Mouse (Mus musculus) intestine, postnatal 0 days (tissue): Measurements from ENCODE around the gene Sec31b. TPM values are rescaled to one million over a fixed set of nuclear protein-coding genes. Genes with fewer than 3 reads are reported as not detected.

Experiments used
- ATAC-seq: fragments of 200-750 bp; cut with Nextera tagmentation; 2 replicates; pipeline ENCODE4 v1.8.0; 2017; ENCODE audit warnings: mild to moderate bottlenecking, moderate TSS enrichment, moderate library complexity
- H3K27ac ChIP-seq: fragments of 300-500 bp; sonication (generic); 2 replicates; pipeline ENCODE4 v1.5.1; 2014; ENCODE audit warnings: mild to moderate bottlenecking, low read depth, low read length, moderate library complexity
- H3K27me3 ChIP-seq: fragments of 300-500 bp; sonication (generic); replicated peaks from 2 replicates; pipeline ENCODE4 v1.6.1; 2014; ENCODE audit warnings: low read length, mixed read lengths; ENCODE audit not compliant: control insufficient read depth, insufficient read depth
- H3K36me3 ChIP-seq: fragments of 300-500 bp; sonication (generic); 2 replicates; pipeline ENCODE4 v1.6.1; 2014; ENCODE audit warnings: mild to moderate bottlenecking, moderate library complexity; ENCODE audit not compliant: control insufficient read depth, insufficient read depth
- H3K4me1 ChIP-seq: fragments of 300-500 bp; sonication (generic); replicated peaks from 2 replicates; pipeline ENCODE4 v1.6.1; 2014; ENCODE audit warnings: antibody characterized with exemption, low read length, mixed read lengths; ENCODE audit not compliant: control insufficient read depth, insufficient read depth
- H3K4me2 ChIP-seq: fragments of 300-500 bp; sonication (generic); replicated peaks from 2 replicates; pipeline ENCODE4 v1.6.1; 2014; ENCODE audit warnings: low read depth, mild to moderate bottlenecking, moderate library complexity
- H3K4me3 ChIP-seq: fragments of 300-500 bp; sonication (generic); 2 replicates; pipeline ENCODE4 v1.5.1; 2014; ENCODE audit warnings: low read depth, low read length
- H3K9ac ChIP-seq: fragments of 300-500 bp; sonication (generic); 2 replicates; pipeline ENCODE4 v1.6.1; 2014; ENCODE audit warnings: mild to moderate bottlenecking, low read depth, low read length
- H3K9me3 ChIP-seq: fragments of 300-500 bp; sonication (generic); 2 replicates; pipeline ENCODE4 v1.6.1; 2016; ENCODE audit warnings: mixed run types; ENCODE audit not compliant: control insufficient read depth
- CTCF ChIP-seq: sonication (generic); IDR thresholded peaks from 2 replicates; pipeline ENCODE4 v1.5.1; 2016; ENCODE audit warnings: low read depth, mild to moderate bottlenecking, control low read depth, antibody characterized with exemption, moderate library complexity
- WGBS: fragments of 180-500 bp; shearing (Covaris S2); extraction: QIAGEN DNeasy Blood & Tissue Kit; methylation state at CpG from one replicate; pipeline ENCODE4 v1.1.7; 2014; 5-methylcytosine and 5-hydroxymethylcytosine counted together
- polyA plus RNA-seq: library from polyadenylated mRNA; unstranded; fragments of >200 nt; fragmentation: Nextera tagmentation; extraction: Ambion mirVana; gene quantifications from 2 replicates; pipeline ENCODE4 v1.2.1, GENCODE M21; 2015

Gene Sec31b
- polyA plus RNA-seq, 1 experiment from 2014 or later, result 0.12 TPM

DNA sequence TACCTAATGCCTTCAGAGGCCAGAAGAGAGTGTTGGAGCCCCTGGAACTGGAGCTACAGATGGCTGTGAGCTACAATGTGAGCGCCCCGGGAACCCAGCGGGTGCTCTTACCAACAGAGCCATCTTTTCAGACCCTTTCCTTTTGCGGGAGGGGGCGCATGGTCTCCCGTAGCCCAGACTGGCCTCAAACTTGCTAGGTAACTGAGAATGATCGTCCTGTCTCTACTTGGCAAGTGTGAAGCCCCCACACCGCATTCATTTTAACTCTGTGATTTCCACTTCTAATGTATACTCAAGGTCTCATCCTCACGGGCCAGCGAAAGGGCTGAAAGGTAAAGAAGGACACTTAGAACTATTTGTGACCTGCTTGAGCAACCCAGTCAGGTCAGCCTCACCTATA is 1.3 kb downstream of the Sec31b start:
- H3K4me1 ChIP-seq, result peaks cover 7% of the 10 kb centered on the region; the same call in 1 of the 2 replicates
- no peak for TF ChIP-seq CTCF
- H3K36me3 ChIP-seq, result peaks cover 14% of the 10 kb centered on the region
- no peak overlapping the region for H3K9ac ChIP-seq
- peaks cover 9% of the 10 kb centered on the region; the same call in 1 of the 2 replicates for H3K9me3 ChIP-seq
- H3K4me2 ChIP-seq, result peak overlapping the region; percentile 85; the same call in 1 of the 2 replicates
- H3K27me3 ChIP-seq, result no peaks in the 10 kb centered on the region; the same call in 1 of the 2 replicates
- no peak overlapping the region for H3K27ac ChIP-seq
- WGBS, result 61% methylated on average over 10 of the region's 10 CpGs
- H3K4me3 ChIP-seq, result no peak overlapping the region
- ATAC-seq, result no peak

DNA sequence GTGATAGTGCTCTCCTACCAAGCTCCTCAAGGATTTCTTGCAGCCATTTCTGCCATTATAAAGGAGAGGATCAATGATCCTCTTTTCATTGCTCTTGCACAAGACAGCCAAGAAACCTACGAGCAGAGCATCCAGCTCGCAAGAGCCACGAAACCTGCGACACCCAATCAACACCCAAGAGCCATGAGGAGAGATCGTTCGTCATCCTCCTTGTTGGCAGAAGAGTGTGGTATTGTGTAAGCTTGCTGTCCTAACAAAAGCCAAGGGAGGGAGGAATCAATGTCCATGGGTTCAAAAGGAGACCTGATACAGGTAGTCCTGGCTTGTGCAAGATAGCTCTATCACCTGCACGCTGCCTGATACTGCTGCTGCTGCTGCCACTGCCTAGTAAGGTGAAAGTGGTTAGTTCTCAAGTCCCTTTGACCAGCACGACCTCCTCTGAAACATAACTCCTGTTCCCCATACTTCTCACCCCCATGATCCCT is 2.9 kb downstream of the Sec31b start:
- H3K9ac ChIP-seq, result no peak overlapping the region
- H3K27ac ChIP-seq, result no peak overlapping the region
- 81% methylated on average over 8 of the region's 8 CpGs for WGBS
- H3K4me2 ChIP-seq, result no peak overlapping the region
- peaks cover 7% of the 10 kb centered on the region; the same call in 1 of the 2 replicates for H3K4me1 ChIP-seq
- H3K9me3 ChIP-seq, result peaks cover 9% of the 10 kb centered on the region; the same call in 1 of the 2 replicates
- no peaks in the 10 kb centered on the region for H3K36me3 ChIP-seq
- H3K4me3 ChIP-seq, result no peak overlapping the region
- no peak for ATAC-seq
- TF ChIP-seq CTCF, result no peak
- H3K27me3 ChIP-seq, result no peaks in the 10 kb centered on the region; the same call in 1 of the 2 replicates

DNA sequence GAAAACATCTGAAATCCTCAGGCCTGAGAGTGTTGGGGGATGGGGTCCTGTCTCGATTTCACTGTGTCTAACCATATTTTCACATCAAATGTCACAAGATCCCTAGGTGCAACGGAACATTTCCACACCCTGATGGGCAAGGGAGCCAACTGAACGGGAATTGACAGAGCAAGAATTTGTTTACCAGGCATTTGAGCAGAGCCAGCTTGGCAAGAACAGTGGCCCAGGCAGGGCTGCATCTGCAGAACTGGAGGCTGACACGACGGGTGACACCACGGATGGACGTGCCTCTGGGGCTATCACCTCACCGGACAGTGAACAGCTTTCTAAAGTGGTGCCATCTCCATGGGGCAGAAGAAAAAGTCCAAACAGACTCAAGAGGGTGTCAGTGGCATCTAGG is 8.2 kb downstream of the Sec31b start:
- H3K4me3 ChIP-seq, result no peak overlapping the region
- no peaks in the 10 kb centered on the region for H3K36me3 ChIP-seq
- H3K4me2 ChIP-seq, result no peak overlapping the region
- H3K9ac ChIP-seq, result no peak overlapping the region
- no peak overlapping the region for H3K27ac ChIP-seq
- H3K9me3 ChIP-seq, result peaks cover 9% of the 10 kb centered on the region; the same call in 1 of the 2 replicates
- no peaks in the 10 kb centered on the region for H3K4me1 ChIP-seq
- no peaks in the 10 kb centered on the region for H3K27me3 ChIP-seq
- no peak for ATAC-seq
- TF ChIP-seq CTCF, result no peak
- whole genome bisulfite sequencing, result 82% methylated on average over 8 of the region's 8 CpGs

DNA sequence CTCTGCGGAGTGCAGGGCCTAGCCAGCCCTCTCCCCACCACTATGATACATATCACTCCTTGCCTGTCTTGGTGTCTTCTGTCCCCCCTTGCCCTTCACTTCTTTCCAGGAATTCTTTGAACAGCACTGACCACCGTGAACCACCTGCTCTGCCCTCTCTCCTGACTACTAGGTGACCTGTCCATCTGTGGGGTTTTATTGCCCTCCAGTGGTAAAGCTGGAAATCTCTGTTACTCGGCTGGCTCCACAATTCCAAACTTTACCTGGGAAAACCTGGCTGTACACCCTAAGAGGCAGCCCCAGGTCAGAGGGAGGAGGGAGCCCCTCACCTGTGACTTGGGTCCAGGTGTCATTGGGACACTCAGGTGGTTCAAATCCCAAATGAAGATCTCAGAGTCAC is 10.3 kb downstream of the Sec31b start:
- H3K27ac ChIP-seq, result no peak overlapping the region
- no peak for ATAC-seq
- no peak overlapping the region for H3K9ac ChIP-seq
- 33% methylated on average over 3 of the region's 3 CpGs for WGBS
- TF ChIP-seq CTCF, result peak; percentile 72
- no peaks in the 10 kb centered on the region for H3K27me3 ChIP-seq
- H3K36me3 ChIP-seq, result no peaks in the 10 kb centered on the region
- no peak overlapping the region for H3K4me3 ChIP-seq
- H3K9me3 ChIP-seq, result peaks cover 4% of the 10 kb centered on the region; the same call in 1 of the 2 replicates
- H3K4me1 ChIP-seq, result no peaks in the 10 kb centered on the region
- no peak overlapping the region for H3K4me2 ChIP-seq

DNA sequence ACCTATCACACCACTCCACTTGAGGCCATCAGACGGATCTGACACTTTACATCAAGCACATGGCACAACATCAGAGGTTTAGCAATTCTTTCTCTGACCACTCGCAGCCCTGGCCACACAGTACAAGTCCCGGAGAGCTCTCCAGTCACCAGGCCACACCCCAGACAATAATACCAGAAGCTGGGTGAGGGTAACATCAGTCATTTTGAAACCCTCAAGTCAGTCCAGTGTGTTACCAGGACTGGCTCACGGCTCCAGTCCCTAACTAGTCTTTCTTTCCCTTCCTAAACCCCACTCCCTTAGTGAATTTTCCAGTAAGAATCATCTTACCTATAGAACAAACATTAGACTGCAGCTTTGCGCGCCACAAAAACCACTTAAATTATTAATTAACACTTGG is 15.6 kb downstream of the Sec31b start:
- Histone ChIP-seq H3K4me2 (no peak overlapping the region), H3K27ac (no peak overlapping the region), H3K9me3 (no peaks in the 10 kb centered on the region), H3K36me3 (no peaks in the 10 kb centered on the region), H3K27me3 (no peaks in the 10 kb centered on the region), H3K4me1 (no peaks in the 10 kb centered on the region), H3K9ac (no peak overlapping the region), H3K4me3 (no peak overlapping the region)
- TF ChIP-seq CTCF, result no peak
- no peak for ATAC-seq
- WGBS, result 81% methylated on average over 6 of the region's 6 CpGs

DNA sequence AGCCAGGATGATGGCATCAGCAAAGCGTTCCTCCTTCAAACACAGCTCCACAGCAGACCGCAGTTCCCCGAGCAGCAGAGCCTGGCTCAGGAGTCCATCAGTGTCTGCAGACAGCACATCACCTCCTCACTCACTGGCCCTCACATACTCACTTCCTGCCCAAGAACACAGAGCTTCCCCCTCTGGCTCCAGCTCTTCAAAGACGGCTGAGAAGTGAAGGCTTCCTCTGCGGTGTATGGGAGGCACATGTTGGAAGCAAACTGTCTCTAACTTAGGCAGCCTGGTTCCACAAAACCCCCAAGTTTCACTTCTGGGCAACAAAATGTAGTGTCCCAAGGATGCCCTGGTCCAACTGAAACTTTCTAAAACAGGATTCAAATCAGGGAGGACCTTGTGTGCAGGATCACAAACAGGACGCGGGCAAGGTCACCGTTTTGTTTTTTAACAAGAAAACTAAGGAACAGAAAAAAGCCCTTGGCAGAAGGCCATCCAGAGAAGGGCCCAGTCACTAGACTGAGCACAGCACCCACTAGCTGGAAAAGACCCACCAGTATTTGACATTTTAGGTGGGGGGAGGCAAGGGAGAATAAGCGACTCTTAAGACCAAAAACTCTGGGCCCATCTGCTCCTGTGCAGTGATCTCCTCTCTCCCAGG is 20.0 kb downstream of the Sec31b start:
- no peaks in the 10 kb centered on the region for H3K9me3 ChIP-seq
- H3K4me1 ChIP-seq, result no peaks in the 10 kb centered on the region
- H3K27me3 ChIP-seq, result no peaks in the 10 kb centered on the region
- ATAC-seq, result no peak
- no peak for TF ChIP-seq CTCF
- H3K27ac ChIP-seq, result no peak overlapping the region
- whole genome bisulfite sequencing, result 82% methylated on average over 9 of the region's 9 CpGs
- no peak overlapping the region for H3K9ac ChIP-seq
- no peaks in the 10 kb centered on the region for H3K36me3 ChIP-seq
- no peak overlapping the region for H3K4me3 ChIP-seq
- H3K4me2 ChIP-seq, result no peak overlapping the region
